Mouse (Mus musculus) left cerebral cortex, postnatal 10 days (tissue): ENCODE data around the gene Cav3. TPM values are rescaled to one million over a fixed set of nuclear protein-coding genes. Genes with fewer than 3 reads are reported as not detected.

Source experiments
- DNase-seq, 2 experiments: peaks; one replicate each; pipeline ENCODE4 v3.0.0; 2021 to 2022; ENCODE audit warnings: low spot score in 2 of 2, mixed read lengths in 1 of 2; ENCODE audit errors: extremely low spot score in 1 of 2
- intact Hi-C: fragments of 180-260 bp; cut with DNase I; formaldehyde crosslinking; loops from one replicate; pipeline ENCODE4 v1.15.1; 2025
- total RNA-seq, 2 experiments: library from RNA; stranded (reverse); gene quantifications; 2 replicates each; pipeline ENCODE4 v1.2.3; 2021

Gene Cav3
- total RNA-seq, 2 experiments from 2014 or later, result 0.39 to 0.61 TPM

DNA sequence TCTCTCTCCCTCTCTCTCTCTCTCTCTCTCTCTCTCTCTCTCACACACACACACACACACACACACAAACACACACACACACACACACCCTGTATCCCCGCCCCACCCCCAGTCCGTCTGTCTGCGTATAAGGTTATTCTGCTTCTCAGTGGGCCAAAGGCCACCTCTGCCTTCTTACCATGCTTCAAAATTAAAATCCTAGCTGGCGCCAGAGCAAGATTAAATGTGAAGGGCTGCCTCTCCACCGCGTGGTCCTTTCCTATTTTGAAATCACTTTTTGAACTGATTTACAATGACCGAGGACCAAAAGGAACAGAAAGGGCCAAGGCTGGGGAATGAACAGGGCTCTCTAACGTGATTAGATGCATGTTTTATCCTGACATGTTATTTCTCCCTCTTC, 32.2 kb downstream of the Cav3 start:
- no peak for DNase-seq
- intact Hi-C loops, result loop anchor here (10.0 kb wide), 1 partner anchor 203 kb away; the partner anchor contains the start of gene Rad18

DNA sequence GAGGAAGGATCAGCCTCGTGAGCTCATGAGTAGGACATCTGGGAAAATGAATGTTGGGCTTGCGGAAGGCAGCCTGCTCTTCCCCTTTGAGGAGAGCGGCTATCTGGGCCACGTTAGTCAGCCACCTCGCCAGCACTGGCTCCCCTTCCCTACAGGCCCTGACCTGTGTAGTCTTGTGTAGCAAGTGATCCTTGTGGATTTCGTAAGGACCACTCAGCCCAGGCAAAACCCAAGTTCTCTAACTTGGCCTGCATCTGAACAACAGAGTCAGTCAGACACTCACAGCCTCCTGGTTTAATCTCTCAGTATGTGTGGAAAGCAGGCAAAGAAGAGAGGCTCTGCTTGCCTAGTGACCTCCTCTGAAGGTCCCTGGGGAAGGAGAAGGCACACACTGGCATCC, 33.4 kb downstream of the Cav3 start:
- intact Hi-C loops, result loop anchor here (10.0 kb wide), 1 partner anchor 202 kb away; the partner anchor contains the start of gene Rad18
- no peak for DNase-seq

GRCm38 (mm10) chr6:112493371-112493770, 34.1 kb downstream of the Cav3 start:
- intact Hi-C loops, result loop anchor here (10.0 kb wide), 1 partner anchor 201 kb away; the partner anchor contains the start of gene Rad18
- no peak for DNase-seq

DNA sequence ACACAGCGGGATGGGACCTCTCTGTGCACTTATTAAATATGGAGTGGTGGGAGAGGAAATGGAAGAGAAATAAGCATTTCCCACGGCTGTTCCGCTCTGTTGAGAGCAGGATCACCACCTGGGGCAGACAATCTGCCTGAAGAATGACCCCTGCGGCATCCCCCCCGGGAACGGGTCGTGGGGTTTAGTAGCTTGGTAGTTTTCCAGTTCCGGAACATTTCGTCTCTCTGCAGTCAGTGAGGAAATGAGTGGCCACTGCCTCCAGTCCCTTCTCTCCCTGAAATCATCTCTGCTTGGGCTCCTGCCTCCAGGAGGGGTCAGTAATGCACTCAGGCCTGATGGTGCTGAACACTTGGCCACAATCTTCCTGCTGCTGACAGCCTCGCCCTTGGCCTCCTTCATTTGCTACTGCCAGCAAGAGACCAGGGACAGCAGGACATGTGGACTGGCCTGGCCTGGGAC, 35.3 kb downstream of the Cav3 start:
- peak in 1 of 2 experiments; percentile 34 for DNase-seq
- intact Hi-C loops, result loop anchor here (10.0 kb wide), 1 partner anchor 200 kb away; the partner anchor contains the start of gene Rad18

DNA sequence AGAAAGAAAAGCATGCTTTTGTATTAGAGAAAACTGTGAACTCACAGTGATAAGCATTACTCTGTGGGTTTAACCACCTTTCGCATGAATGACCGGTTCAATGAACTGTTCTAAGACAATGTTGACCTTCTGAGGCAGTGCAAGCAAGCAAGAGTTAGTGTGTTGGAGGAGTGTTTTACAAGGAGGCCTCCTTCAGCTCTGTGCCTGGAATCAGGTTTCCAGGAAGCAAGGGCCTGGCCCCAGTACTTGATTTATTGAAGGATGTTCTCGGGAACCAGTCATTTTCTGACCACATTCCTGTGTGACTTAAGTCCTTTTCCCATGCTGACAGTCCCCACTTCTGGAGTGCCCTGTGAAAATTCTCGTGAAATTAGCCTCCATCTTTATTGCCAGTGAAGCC, 35.9 kb downstream of the Cav3 start:
- no peak for DNase-seq
- intact Hi-C loops, result loop anchor here (10.0 kb wide), 1 partner anchor 200 kb away; the partner anchor contains the start of gene Rad18

DNA sequence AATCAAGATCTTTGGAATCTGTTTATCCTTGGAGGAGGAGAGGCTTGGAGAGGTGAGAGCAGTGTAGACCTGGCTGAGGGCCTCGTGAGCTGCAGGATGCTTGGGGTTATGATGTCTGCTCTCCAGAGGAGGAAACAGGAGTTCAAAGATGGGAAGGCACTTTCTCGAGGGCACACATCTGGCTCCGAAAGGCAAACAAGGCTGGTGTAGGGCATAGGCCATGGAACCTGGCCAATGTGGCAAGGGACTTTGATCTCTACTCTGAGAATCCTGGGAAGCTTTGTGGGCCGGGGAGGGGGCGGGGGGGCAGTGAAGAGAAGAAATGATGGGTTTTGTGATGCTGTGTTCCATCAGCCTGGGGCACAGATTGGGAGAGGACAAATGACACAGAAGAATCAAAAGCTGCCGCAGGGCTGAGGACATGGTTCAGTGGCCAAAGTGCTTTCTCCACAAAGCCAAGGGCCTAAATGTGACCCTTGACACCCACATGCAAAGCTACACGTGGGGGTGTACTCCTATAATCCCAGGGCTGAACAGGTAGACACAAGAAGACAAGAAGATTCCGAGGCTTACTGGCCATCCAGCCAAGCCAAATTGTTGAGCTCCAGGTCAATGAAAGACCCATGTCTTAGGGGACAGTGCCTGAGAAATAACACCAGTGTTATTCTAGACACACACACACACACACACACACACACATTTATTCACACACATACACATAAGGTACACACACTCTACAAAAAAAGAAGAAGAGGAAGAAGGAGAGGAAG, 37.2 kb downstream of the Cav3 start:
- intact Hi-C loops, result loop anchor here (10.0 kb wide), 1 partner anchor 198 kb away; the partner anchor contains the start of gene Rad18
- DNase-seq, result no peak

GRCm38 (mm10) chr6:112497456-112497855, 38.2 kb downstream of the Cav3 start:
- intact Hi-C loops, result loop anchor here (10.0 kb wide), 1 partner anchor 197 kb away; the partner anchor contains the start of gene Rad18
- no peak for DNase-seq

GRCm38 (mm10) chr6:112498716-112499115, 39.4 kb downstream of the Cav3 start:
- no peak for DNase-seq
- intact Hi-C loops, result loop anchor here (10.0 kb wide), 1 partner anchor 196 kb away; the partner anchor contains the start of gene Rad18

DNA sequence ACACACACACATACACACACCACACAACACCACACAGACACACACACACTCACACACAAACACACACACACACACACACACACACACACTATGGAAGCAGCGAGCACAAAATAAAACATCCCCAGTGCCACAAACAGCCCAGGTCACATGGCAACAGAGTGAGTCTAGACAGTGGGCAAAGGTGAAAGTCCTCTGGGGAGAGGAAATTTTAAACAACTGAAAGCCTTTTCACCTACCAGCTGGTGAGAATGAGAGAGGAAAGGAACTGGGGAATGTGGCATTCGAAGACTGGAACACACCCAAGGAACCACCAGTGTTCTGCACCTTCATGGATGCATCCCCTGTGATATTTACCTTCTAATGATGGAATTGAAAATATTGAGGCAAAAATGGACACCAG, 40.2 kb downstream of the Cav3 start:
- no peak for DNase-seq
- intact Hi-C loops, result loop anchor here (10.0 kb wide), 1 partner anchor 195 kb away; the partner anchor contains the start of gene Rad18

DNA sequence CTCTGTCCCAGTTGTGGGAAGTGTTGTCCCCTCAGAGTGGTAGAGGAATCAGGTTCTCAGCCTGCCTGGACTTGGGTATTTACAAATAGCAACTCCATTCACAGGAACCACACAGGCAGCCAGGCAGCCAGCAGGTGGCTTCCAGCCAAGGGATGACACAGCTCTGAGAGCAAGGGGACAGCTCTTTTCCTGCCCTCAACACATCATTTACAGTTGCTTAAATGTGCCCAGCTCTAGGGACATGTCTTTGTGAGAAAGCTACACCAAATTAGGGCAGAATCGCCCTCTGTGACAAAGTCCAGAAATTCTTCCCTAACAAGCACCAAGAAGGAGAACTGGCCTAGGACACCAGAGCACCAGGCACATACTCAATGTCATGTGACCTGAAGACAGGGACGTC, 41.9 kb downstream of the Cav3 start:
- intact Hi-C loops, result no loop called here
- peak in 1 of 2 experiments; percentile 51 for DNase-seq

DNA sequence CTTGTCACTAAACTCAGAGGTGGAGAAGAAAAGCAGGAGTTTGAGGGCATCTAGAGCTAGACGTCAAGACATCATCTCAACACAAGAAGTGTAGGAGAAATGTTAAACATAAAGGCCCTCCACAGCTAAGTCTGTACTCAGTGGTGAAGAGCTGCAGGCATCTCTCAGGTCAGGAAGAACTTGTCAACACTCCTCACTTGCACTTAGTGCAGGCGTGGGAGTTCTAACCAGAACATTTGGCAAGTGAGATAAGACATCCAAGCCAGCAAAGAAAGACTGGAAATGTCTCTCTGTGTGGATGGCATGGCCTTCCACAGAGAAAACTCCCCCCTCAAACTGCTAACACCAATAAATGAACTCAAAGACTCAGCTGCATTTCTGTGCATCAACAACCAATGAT, 48.3 kb downstream of the Cav3 start:
- intact Hi-C loops, result no loop called here

DNA sequence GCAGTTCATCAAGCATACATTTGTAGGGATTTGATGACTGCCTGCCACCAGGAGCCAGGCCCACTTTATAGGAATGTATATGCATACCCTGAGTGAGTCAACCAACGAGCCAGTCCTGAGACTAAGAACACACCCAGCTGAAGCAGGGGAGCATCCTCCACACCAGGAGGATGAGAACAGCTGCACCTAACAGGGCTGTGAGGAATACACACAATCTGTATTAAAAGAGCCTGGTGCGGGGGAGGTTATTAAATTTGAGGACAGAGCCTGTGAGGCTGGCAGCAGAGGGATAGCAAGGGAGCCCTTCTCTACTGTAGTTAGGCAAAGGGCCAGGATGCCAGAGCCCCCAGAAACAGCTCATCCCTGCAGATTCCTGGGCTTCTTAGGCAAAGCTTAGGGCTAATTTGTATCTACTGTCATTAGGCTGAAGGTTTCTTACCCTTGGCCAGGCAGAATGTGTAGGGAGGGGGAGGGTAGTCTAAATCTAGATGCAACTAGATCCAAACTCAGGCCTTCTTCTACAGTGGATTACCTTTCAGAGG, 50.4 kb downstream of the Cav3 start:
- intact Hi-C loops, result no loop called here

More for the DNA sequence above, 48.3 kb downstream of the Cav3 start:
- no peak for DNase-seq

DNA sequence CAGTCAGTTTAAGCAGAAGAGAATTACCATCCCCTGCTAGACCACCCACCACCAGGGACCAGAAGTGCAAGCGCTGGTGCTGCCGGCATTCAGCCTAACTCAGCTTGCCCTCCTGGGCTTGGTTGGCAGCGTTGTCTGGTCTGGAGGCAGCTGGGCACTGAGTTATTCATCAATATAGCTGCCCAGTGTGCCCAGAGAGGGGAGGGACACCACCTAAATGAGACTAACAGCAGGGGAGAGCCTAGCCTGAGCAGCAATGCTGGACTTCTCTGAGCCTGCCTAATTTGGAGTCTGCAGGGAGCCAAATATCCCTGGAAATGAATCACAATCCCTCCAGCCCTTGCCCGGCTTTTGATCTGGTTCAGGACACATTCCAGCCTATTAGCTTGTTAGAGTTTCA, 51.0 kb downstream of the Cav3 start:
- intact Hi-C loops, result no loop called here

More for the DNA sequence above, 50.4 kb downstream of the Cav3 start:
- DNase-seq, result no peak

DNA sequence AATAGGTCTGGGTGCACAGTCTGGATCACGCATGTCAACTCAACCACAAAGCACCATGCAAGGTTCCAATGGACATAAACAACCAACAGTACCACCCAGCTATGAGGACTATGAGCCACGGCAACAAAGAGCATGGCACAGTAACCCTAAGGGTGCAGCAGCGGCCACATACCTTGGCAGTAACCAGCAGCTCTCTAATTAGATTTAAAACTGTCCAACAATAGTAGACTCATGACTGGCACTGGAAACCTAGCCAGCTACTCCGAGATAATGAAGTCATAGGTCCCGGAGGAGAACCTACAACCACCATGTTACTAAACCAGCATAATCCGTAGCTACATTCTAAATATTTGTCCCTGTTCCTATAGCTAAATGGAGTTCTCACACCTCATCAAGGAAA, 55.3 kb downstream of the Cav3 start:
- no peak for DNase-seq
- intact Hi-C loops, result no loop called here

More for the DNA sequence above, 51.0 kb downstream of the Cav3 start:
- DNase-seq, result no peak

GRCm38 (mm10) chr6:112516496-112516895, 57.2 kb downstream of the Cav3 start:
- no peak for DNase-seq
- intact Hi-C loops, result no loop called here

DNA sequence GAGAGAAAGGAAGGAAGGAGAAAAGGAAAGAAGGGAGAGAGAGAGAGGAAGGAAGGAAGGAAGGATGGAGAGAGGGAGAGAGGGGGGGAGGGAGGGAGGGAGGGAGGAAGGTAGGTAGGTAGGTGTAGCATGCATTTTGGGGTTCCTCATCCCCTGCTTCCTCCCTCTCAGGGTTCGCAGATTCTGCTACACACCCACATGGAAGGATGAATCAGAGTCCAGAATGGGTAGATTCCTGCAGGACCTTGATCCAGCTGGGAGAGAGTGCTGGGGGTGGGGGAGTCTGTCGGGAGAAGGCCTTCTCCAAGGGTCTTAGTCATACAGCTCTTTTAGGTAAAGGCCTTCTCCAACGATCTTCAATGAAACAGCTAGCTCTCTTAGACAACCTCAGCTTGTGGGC, 58.3 kb downstream of the Cav3 start:
- DNase-seq, result no peak
- intact Hi-C loops, result no loop called here

DNA sequence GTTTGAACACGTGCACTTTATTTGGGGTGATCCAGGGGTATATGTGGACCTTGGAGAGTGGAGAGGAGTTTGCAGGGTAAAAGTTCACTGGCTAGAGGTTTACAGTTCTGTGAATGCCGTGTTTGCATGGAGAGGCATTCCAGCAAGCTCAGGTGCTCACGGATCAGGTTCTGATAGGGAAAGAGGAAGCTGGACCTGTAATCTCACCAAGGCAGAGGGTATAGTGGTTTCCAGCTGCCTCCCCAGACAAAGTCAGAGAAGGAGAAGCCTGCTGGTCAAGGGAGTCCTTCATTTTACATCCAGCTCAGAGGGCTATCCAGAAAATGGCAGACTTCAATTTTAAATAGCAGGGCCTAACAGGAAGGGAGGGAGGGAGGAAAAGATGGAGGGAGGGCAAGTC, 58.7 kb downstream of the Cav3 start:
- DNase-seq, result no peak
- intact Hi-C loops, result no loop called here
